Mouse (Mus musculus) kidney, adult 8-10 months (tissue): ENCODE results near the gene Vmn1r7.
A peak's percentile ranks its signal among the peaks of the same experiment; 100 is the strongest.
"Not testable (repeated sequence)": the region's sequence is repeated elsewhere in the genome, so short reads cannot be mapped to it uniquely, and the experiment has no call there.

Experiments used
- DNase-seq, 2 experiments: peaks; one replicate each; pipeline ENCODE4 v3.0.0; 2022

Vmn1r7 gene

DNA sequence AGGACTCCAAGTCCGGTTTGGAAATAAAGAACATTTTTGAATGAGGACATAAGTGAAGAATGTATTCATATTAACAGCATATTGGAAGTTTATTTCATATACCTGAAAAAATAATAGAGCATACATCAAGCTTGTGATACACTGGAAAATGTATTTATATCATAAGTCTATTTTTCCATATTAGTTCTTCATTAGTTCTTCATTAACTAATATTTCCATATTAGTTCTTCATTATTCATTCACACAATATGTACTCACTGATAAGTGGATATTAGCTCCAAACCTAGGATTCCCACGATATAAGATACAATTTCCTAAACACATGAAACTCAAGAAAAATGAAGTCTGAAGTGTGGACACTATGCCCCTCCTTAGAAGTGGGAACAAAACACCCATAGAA lies at the start of gene Vmn1r7:
Gene Vmn1r7, minus strand, starts transcription at position 101 of the 400 bp plus-strand sequence.
- DNase-seq: not testable (repeated sequence)

DNA sequence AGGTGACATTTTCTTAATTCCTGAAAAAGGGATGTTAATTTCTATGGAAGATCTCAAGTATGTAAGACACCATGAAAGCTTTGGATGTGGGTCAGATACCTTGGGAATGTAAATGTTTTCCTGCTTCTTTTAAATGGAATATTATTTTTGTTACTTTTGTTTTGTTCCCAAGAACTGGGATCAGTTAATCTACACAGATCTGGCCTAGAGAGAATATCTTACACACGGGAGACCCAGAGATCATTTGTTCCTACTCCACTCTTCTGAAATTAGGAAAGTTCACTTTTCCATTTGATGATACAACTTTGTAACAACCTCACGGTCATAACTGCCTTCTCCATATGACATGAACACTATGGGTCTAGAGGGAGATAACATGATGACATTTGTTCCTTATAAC lies 41.4 kb upstream of the Vmn1r7 start, which contains the start of gene Vmn1r9:
Gene Vmn1r9, plus strand, starts transcription at position 301 of the 400 bp plus-strand sequence.
- no peak for DNase-seq

DNA sequence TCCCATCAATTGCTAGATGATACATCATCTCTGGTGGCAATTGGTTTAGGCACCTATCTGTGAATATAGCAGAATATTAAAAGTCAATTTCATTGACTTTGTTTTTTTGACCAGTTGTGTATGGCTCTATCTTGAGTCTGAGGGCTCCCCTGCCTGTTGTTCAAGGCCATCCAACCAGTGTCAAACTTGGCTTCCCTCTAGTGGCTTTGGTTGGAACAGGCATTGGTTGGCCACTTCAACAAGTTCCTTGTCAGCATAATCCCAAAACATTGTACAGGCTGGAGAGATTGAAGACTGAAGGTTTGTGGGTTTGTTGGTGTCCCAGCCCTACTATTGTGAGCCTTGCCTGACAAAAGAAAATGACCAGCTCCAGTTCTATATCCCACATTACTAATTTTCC lies 38.6 kb upstream of the Vmn1r7 start:
- peak; percentile 9 to 59 for DNase-seq

DNA sequence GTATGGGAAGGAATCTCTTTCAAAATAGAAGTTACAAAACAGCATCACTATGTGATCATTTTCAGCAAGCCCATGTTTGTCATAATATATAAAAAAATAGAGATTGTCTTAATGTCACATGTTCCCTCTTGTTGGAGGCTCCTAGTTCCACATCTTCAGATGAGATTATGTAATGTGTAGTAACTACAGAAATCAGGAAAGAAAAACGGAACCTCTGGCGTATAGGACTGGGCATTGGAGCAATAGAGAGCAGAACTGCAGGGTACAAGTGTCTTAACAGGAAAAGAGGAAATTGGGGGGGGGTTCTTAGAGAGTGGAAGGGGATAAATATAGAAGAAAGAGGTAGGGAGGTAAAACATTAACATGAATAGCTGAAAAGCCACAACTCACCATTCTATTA lies 9.6 kb upstream of the Vmn1r7 start:
- no peak for DNase-seq

DNA sequence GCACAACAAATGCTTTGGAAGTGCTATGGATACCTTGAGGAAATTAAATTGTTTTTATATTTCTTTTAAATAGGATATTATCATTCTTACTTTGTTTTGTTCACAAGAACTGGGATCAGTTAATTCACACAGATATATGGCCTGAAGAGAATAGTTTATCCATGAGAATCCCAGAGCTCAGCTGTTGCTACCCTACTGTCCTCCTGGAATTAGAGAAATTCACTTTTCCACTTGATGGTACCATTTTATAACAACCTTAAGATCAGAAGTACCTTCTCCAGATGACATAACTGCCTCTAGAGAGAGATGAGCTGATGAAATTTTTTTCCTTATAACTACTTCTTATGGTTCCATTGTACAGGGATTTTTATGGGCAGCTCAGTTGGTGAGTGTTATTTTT lies 6.9 kb upstream of the Vmn1r7 start, which contains the start of gene Vmn1r8:
Gene Vmn1r8, plus strand, starts transcription at position 301 of the 400 bp plus-strand sequence.
- DNase-seq: no peak

DNA sequence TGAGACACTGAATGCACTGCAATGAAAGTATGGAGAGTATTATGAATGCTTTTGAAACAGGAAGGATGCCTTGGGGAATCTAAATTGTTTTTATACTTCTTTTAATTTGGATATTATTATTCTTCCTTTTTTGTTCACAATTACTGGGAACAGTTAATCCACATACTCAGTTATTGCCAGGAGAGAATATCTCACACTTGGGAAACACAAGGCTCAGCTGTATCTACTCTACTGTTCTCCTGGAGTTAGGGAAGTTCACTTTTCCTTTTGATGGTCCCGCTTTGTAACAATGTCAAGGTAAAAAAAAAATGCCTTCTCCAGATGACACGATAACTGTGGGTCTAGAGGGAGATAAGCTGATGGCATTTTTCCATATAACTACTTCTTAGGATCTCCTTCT lies 28.2 kb downstream of the Vmn1r7 start, which contains the start of gene Vmn1r6:
Gene Vmn1r6, plus strand, starts transcription at position 301 of the 400 bp plus-strand sequence.
- no peak for DNase-seq
